Mouse (Mus musculus) CH12.LX (cell line): ENCODE measurements around the gene Plscr1. TPM values are rescaled to one million over a fixed set of nuclear protein-coding genes. Genes with fewer than 3 reads are reported as not detected.
A peak's percentile ranks its signal among the peaks of the same experiment; 100 is the strongest.

ENCODE experiments used
- DNase-seq: peaks from one replicate; pipeline ENCODE4 v3.0.0-alpha.2; 2013; ENCODE audit errors: extremely low read depth
- H3K27ac ChIP-seq: 2 replicates; pipeline ENCODE4 v1.5.1; 2012; ENCODE audit warnings: low read depth, mild to moderate bottlenecking, control low read depth, moderate library complexity; ENCODE audit not compliant: insufficient read depth
- H3K27me3 ChIP-seq: replicated peaks from 2 replicates; pipeline ENCODE3; 2012; ENCODE audit warnings: inconsistent platforms
- H3K36me3 ChIP-seq, 2 experiments: replicated peaks in 1 of 2; 2 replicates each; pipeline versions ENCODE3 to v1.6.1; 2012; ENCODE audit warnings: inconsistent platforms in 1 of 2, low read length in 1 of 2, mild to moderate bottlenecking in 1 of 2, mixed read lengths in 1 of 2, moderate library complexity in 1 of 2; ENCODE audit not compliant: control insufficient read depth in 1 of 2, insufficient read depth in 1 of 2
- H3K4me1 ChIP-seq, 2 experiments: 2 replicates each; pipeline ENCODE4 v1.6.1; 2012; ENCODE audit warnings: inconsistent platforms in 1 of 2, moderate library complexity in 1 of 2; ENCODE audit not compliant: insufficient read depth in 2 of 2, control insufficient read depth in 1 of 2
- H3K4me2 ChIP-seq: 2 replicates; pipeline ENCODE4 v1.6.1; 2012; ENCODE audit warnings: low read depth, mild to moderate bottlenecking, control low read depth; ENCODE audit not compliant: poor library complexity, insufficient read depth, severe bottlenecking
- H3K4me3 ChIP-seq, 3 experiments: fragments of 150-350 bp in 1 of 3; sonication (generic) in 1 of 3; replicated peaks in 1 of 3; 2 replicates each; pipeline versions ENCODE3 to v1.5.1; 2011 to 2012; ENCODE audit warnings: low read depth in 2 of 3, low read length in 2 of 3, mild to moderate bottlenecking in 2 of 3, moderate library complexity in 2 of 3, control low read depth in 1 of 3, improper control_type of control experiment in 1 of 3, inconsistent platforms in 1 of 3, mixed read lengths in 1 of 3; ENCODE audit not compliant: poor library complexity in 1 of 3
- H3K79me2 ChIP-seq: replicated peaks from 2 replicates; pipeline ENCODE4 v1.6.1; 2012; ENCODE audit warnings: mild to moderate bottlenecking, moderate library complexity; ENCODE audit not compliant: control insufficient read depth, poor library complexity, insufficient read depth, severe bottlenecking; ENCODE audit errors: extremely low read depth
- H3K9ac ChIP-seq: 2 replicates; pipeline ENCODE4 v1.6.1; 2012; ENCODE audit warnings: low read depth, mild to moderate bottlenecking, control low read depth, moderate library complexity; ENCODE audit not compliant: insufficient read depth
- H3K9me3 ChIP-seq: replicated peaks from 2 replicates; pipeline ENCODE3; 2012; ENCODE audit warnings: low read length, inconsistent platforms, mixed read lengths
- BHLHE40 ChIP-seq: IDR thresholded peaks from 2 replicates; pipeline ENCODE4 v1.6.1; 2011; ENCODE audit warnings: mild to moderate bottlenecking, low read depth, low read length, improper control_type of control experiment
- CHD2 ChIP-seq: IDR thresholded peaks from 2 replicates; pipeline ENCODE4 v1.6.1; 2011; ENCODE audit warnings: low read length, improper control_type of control experiment
- CTCF ChIP-seq, 2 experiments: IDR thresholded peaks in 1 of 2; conservative IDR thresholded peaks in 1 of 2; 2 replicates each; pipeline ENCODE4 v1.5.1; 2011 to 2012; ENCODE audit warnings: low read depth in 2 of 2, low read length in 2 of 2, improper control_type of control experiment in 1 of 2, inconsistent platforms in 1 of 2, mild to moderate bottlenecking in 1 of 2, moderate library complexity in 1 of 2
- ELF1 ChIP-seq: IDR thresholded peaks from 2 replicates; pipeline ENCODE4 v1.6.1; 2014; ENCODE audit warnings: low read depth, mild to moderate bottlenecking, inconsistent platforms, low read length, improper control_type of control experiment
- EP300 ChIP-seq: IDR thresholded peaks from 2 replicates; pipeline ENCODE4 v1.6.1; 2011; ENCODE audit warnings: low read length, improper control_type of control experiment
- ETS1 ChIP-seq: conservative IDR thresholded peaks from 2 replicates; pipeline ENCODE4 v1.6.1; 2012; ENCODE audit warnings: low read depth, mild to moderate bottlenecking, inconsistent platforms, low read length, improper control_type of control experiment, moderate library complexity
- GABPA ChIP-seq: IDR thresholded peaks from 2 replicates; pipeline ENCODE4 v1.6.1; 2012; ENCODE audit warnings: low read depth, low read length, improper control_type of control experiment, inconsistent platforms; ENCODE audit not compliant: insufficient replicate concordance
- HCFC1 ChIP-seq: IDR thresholded peaks from 2 replicates; pipeline ENCODE4 v1.6.1; 2012; ENCODE audit warnings: low read depth, mild to moderate bottlenecking, inconsistent platforms, low read length, improper control_type of control experiment
- IRF4 ChIP-seq: IDR thresholded peaks from 2 replicates; pipeline ENCODE4 v1.6.1; 2014; ENCODE audit warnings: low read depth, mild to moderate bottlenecking, inconsistent platforms, low read length, improper control_type of control experiment
- JUN ChIP-seq: IDR thresholded peaks from 2 replicates; pipeline ENCODE4 v1.6.1; 2011; ENCODE audit warnings: low read depth, mild to moderate bottlenecking, low read length, improper control_type of control experiment, moderate library complexity; ENCODE audit not compliant: insufficient read depth
- KAT2A ChIP-seq: IDR thresholded peaks from 2 replicates; pipeline ENCODE4 v1.6.1; 2012; ENCODE audit warnings: low read length, improper control_type of control experiment, inconsistent platforms; ENCODE audit not compliant: insufficient replicate concordance
- MAFK ChIP-seq: IDR thresholded peaks from 2 replicates; pipeline ENCODE4 v1.6.1; 2011; ENCODE audit warnings: low read length, improper control_type of control experiment; ENCODE audit not compliant: insufficient replicate concordance
- MAX ChIP-seq: IDR thresholded peaks from 2 replicates; pipeline ENCODE4 v1.6.1; 2011; ENCODE audit warnings: low read length, improper control_type of control experiment
- MYC ChIP-seq: IDR thresholded peaks from 2 replicates; pipeline ENCODE4 v1.6.1; 2011; ENCODE audit warnings: low read depth, mild to moderate bottlenecking, improper control_type of control experiment, low read length
- NELFE ChIP-seq: IDR thresholded peaks from 2 replicates; pipeline ENCODE4 v1.6.1; 2011; ENCODE audit warnings: low read depth, low read length, improper control_type of control experiment
- POLR2A ChIP-seq: IDR thresholded peaks from 2 replicates; pipeline ENCODE4 v1.6.1; 2011; ENCODE audit warnings: low read depth, mild to moderate bottlenecking, improper control_type of control experiment, low read length
- RAD21 ChIP-seq: IDR thresholded peaks from 2 replicates; pipeline ENCODE4 v1.6.1; 2011; ENCODE audit warnings: low read depth, mild to moderate bottlenecking, low read length, improper control_type of control experiment, moderate library complexity
- SMC3 ChIP-seq: IDR thresholded peaks from 2 replicates; pipeline ENCODE4 v1.6.1; 2011; ENCODE audit warnings: low read depth, low read length, improper control_type of control experiment
- TBP ChIP-seq: conservative IDR thresholded peaks from 2 replicates; pipeline ENCODE4 v1.6.1; 2011; ENCODE audit warnings: low read depth, low read length, improper control_type of control experiment
- TCF12 ChIP-seq: IDR thresholded peaks from 2 replicates; pipeline ENCODE4 v1.6.1; 2014; ENCODE audit warnings: low read depth, mild to moderate bottlenecking, inconsistent platforms, low read length, improper control_type of control experiment
- UBTF ChIP-seq: IDR thresholded peaks from 2 replicates; pipeline ENCODE4 v1.6.1; 2012; ENCODE audit warnings: low read depth, mild to moderate bottlenecking, inconsistent platforms, low read length, improper control_type of control experiment, moderate library complexity
- USF1 ChIP-seq: IDR thresholded peaks from 2 replicates; pipeline ENCODE4 v1.6.1; 2014; ENCODE audit warnings: low read depth, mild to moderate bottlenecking, inconsistent platforms, low read length, improper control_type of control experiment
- ZC3H11A ChIP-seq: IDR thresholded peaks from 2 replicates; pipeline ENCODE4 v1.6.1; 2012; ENCODE audit warnings: low read depth, mild to moderate bottlenecking, inconsistent platforms, low read length, improper control_type of control experiment
- ZMIZ1 ChIP-seq: IDR thresholded peaks from 2 replicates; pipeline ENCODE4 v1.6.1; 2012; ENCODE audit warnings: low read depth, mild to moderate bottlenecking, inconsistent platforms, low read length, improper control_type of control experiment
- dilution Hi-C: fragments of 300-500 bp; cut with MboI; formaldehyde crosslinking; loops from 2 replicates; pipeline ENCODE4 v1.14.3; 2020; ENCODE audit warnings: low sequenced_read_pairs; ENCODE audit not compliant: extremely low pct_unique_long_range_greater_than_20kb, extremely low pct_ligation_motif_present
- in situ Hi-C: fragments of 300-500 bp; cut with MboI; formaldehyde crosslinking; loops from 3 replicates; pipeline ENCODE4 v1.14.3; 2019; ENCODE audit warnings: low sequenced_read_pairs, low pct_ligation_motif_present, low pct_unique_long_range_greater_than_20kb, mixed read lengths
- polyA plus RNA-seq: library from polyadenylated mRNA; unstranded; fragments of >175 nt; gene quantifications from 2 replicates; pipeline ENCODE4 v1.2.1, GENCODE M21; 2012; ENCODE audit warnings: low read depth; ENCODE audit not compliant: insufficient read length
- total RNA-seq, 2 experiments: library from RNA; depleted of rRNA; stranded (reverse); fragments of 300-350 nt in 1 of 2; fragments of >200 nt in 1 of 2; gene quantifications; 2 replicates each; pipeline ENCODE4 v1.2.3; 2012 to 2014

The Plscr1 gene
- total and polyA plus RNA-seq, 3 experiments, result 194 to 489 (median 403) TPM

GRCm38 (mm10) chr9:92269829-92270404 is 20.4 kb downstream of the Plscr1 start:
- dilution Hi-C loops, result no loop called here
- TF ChIP-seq EP300 (peak; percentile 49; the same call in 1 of the 2 replicates), POLR2A (peak; percentile 5; the same call in 1 of the 2 replicates), IRF4 (peak; percentile 70), CHD2 (no peak), RAD21 (no peak), SMC3 (no peak), ZC3H11A (no peak)
- Histone ChIP-seq H3K27me3 (no peaks in the 10 kb centered on the region), H3K4me2 (no peak overlapping the region), H3K36me3 (peaks cover 61 to 76% of the 10 kb centered on the region in 2 experiments), H3K4me3 (no peak overlapping the region), H3K79me2 (peaks cover 19% of the 10 kb centered on the region), H3K27ac (peak overlapping the region; percentile 40; the same call in 1 of the 2 replicates), H3K9ac (no peak overlapping the region), H3K4me1 (peaks cover 30 to 87% of the 10 kb centered on the region in 2 experiments), H3K9me3 (no peaks in the 10 kb centered on the region)
- peak; percentile 79 for DNase-seq
- in situ Hi-C loops, result no loop called here

GRCm38 (mm10) chr9:92270927-92271326 is 21.4 kb downstream of the Plscr1 start:
- H3K27ac ChIP-seq, result no peak overlapping the region

GRCm38 (mm10) chr9:92272650-92273049 is 23.1 kb downstream of the Plscr1 start:
- dilution Hi-C loops, result no loop called here

More at GRCm38 (mm10) chr9:92270927-92271326, 21.4 kb downstream of the Plscr1 start:
- Histone ChIP-seq H3K27me3 (no peaks in the 10 kb centered on the region), H3K79me2 (peaks cover 15% of the 10 kb centered on the region), H3K9me3 (no peaks in the 10 kb centered on the region), H3K9ac (no peak overlapping the region), H3K36me3 (peaks cover 55 to 74% of the 10 kb centered on the region in 2 experiments), H3K4me2 (no peak overlapping the region), H3K4me3 (no peak overlapping the region), H3K4me1 (peaks cover 29 to 83% of the 10 kb centered on the region in 2 experiments)
- TF ChIP-seq UBTF (no peak), BHLHE40 (no peak), NELFE (no peak), ZMIZ1 (no peak), IRF4 (no peak), SMC3 (no peak), USF1 (no peak), GABPA (no peak), ZC3H11A (no peak), HCFC1 (no peak), MYC (no peak), MAX (no peak), KAT2A (no peak), MAFK (no peak), JUN (no peak)
- dilution Hi-C loops, result no loop called here
- in situ Hi-C loops, result no loop called here
- no peak for DNase-seq

More at GRCm38 (mm10) chr9:92272650-92273049, 23.1 kb downstream of the Plscr1 start:
- in situ Hi-C loops, result no loop called here
- no peak for TF ChIP-seq ELF1
- TF ChIP-seq MAX, result no peak
- TF ChIP-seq MYC, result no peak
- TF ChIP-seq ZMIZ1, result no peak
- no peak for TF ChIP-seq UBTF
- no peak for TF ChIP-seq TCF12
- TF ChIP-seq CTCF (conservative IDR thresholded peaks at IDR 0.05 in 1 of 2, IDR thresholded peaks at IDR 0.05 in 1 of 2; ENCODE audit: low read depth in 2 of 2, low read length in 2 of 2), result no peak
- TF ChIP-seq TBP, result no peak
- no peak for TF ChIP-seq GABPA
- no peak for TF ChIP-seq ETS1
- no peak for TF ChIP-seq MAFK
- TF ChIP-seq BHLHE40, result no peak
- TF ChIP-seq CHD2, result no peak
- Histone ChIP-seq H3K9ac (no peak overlapping the region), H3K79me2 (peaks cover 6% of the 10 kb centered on the region), H3K4me2 (no peak overlapping the region), H3K9me3 (no peaks in the 10 kb centered on the region), H3K36me3 (peaks cover 39 to 70% of the 10 kb centered on the region in 2 experiments), H3K4me3 (no peak overlapping the region), H3K27me3 (no peaks in the 10 kb centered on the region), H3K27ac (peak overlapping the region; percentile 11; the same call in 1 of the 2 replicates), H3K4me1 (peaks cover 26 to 66% of the 10 kb centered on the region in 2 experiments)
- DNase-seq, result no peak
